Mouse (Mus musculus) layer of hippocampus, adult 18-20 months (tissue): ENCODE measurements at regions not wholly inside any gene's neighbourhood (a gene's known extent, or its start where the extent isn't known, plus 50 kb on each side); places are given as distances from the start of the nearest gene placed in this dataset.

Source experiments
- DNase-seq, 2 experiments: peaks; one replicate each; pipeline ENCODE4 v3.0.0; 2022; ENCODE audit warnings: low spot score in 2 of 2

- DNase-seq, result no peak
Observed at GRCm38 (mm10) chr10:95086755-95087154, 142.1 kb upstream of the Plxnc1 start.

GRCm38 (mm10) chr10:95085688-95086268 lies 141.1 kb upstream of the Plxnc1 start:
- DNase-seq, result no peak

GRCm38 (mm10) chr10:95083341-95084148 lies 138.9 kb upstream of the Plxnc1 start:
- DNase-seq, result no peak

- peak; percentile 28 to 46 for DNase-seq
Observed at GRCm38 (mm10) chr10:95082634-95083033, 138.0 kb upstream of the Plxnc1 start.

- no peak for DNase-seq
Observed at GRCm38 (mm10) chr10:95079979-95080378, 135.3 kb upstream of the Plxnc1 start.

- no peak for DNase-seq
Observed at GRCm38 (mm10) chr10:95076421-95076820, 131.8 kb upstream of the Plxnc1 start.

- DNase-seq, result no peak
Observed at GRCm38 (mm10) chr10:95075897-95076296, 131.3 kb upstream of the Plxnc1 start.

- peak in 1 of 2 experiments; percentile 26 for DNase-seq
Observed at GRCm38 (mm10) chr10:95074959-95075590, 130.4 kb upstream of the Plxnc1 start.

GRCm38 (mm10) chr10:95074381-95074780 lies 129.7 kb upstream of the Plxnc1 start:
- no peak for DNase-seq

- no peak for DNase-seq
Observed at GRCm38 (mm10) chr10:95067971-95068370, 123.3 kb upstream of the Plxnc1 start.

- DNase-seq, result no peak
Observed at GRCm38 (mm10) chr10:95066774-95067173, 122.1 kb upstream of the Plxnc1 start.

- DNase-seq, result no peak
Observed at GRCm38 (mm10) chr10:95059486-95060091, 115.0 kb upstream of the Plxnc1 start.

GRCm38 (mm10) chr10:95059078-95059477 lies 114.4 kb upstream of the Plxnc1 start:
- DNase-seq, result no peak

GRCm38 (mm10) chr10:95057051-95057714 lies 112.5 kb upstream of the Plxnc1 start:
- DNase-seq, result peak in 1 of 2 experiments; percentile 39

- no peak for DNase-seq
Observed at GRCm38 (mm10) chr10:95056541-95056940, 111.9 kb upstream of the Plxnc1 start.

- DNase-seq, result no peak
Observed at GRCm38 (mm10) chr10:95054869-95055268, 110.2 kb upstream of the Plxnc1 start.

- no peak for DNase-seq
Observed at GRCm38 (mm10) chr10:95048790-95049189, 104.2 kb upstream of the Plxnc1 start.

GRCm38 (mm10) chr10:95043978-95044377 lies 99.3 kb upstream of the Plxnc1 start:
- DNase-seq, result peak in 1 of 2 experiments; percentile 10

GRCm38 (mm10) chr10:95040258-95040895 lies 95.7 kb upstream of the Plxnc1 start:
- peak in 1 of 2 experiments; percentile 20 for DNase-seq

- no peak for DNase-seq
Observed at GRCm38 (mm10) chr10:95036043-95036697, 91.5 kb upstream of the Plxnc1 start.
